Mouse (Mus musculus) MEL (cell line): ENCODE measurements around the gene Mylpf. TPM values are rescaled to one million over a fixed set of nuclear protein-coding genes. Genes with fewer than 3 reads are reported as not detected.

Experiments used
- DNase-seq: peaks from one replicate; pipeline ENCODE4 v3.0.0; 2011; ENCODE audit warnings: low read depth, low spot score
- H3K27ac ChIP-seq: 2 replicates; pipeline ENCODE4 v1.5.1; 2012; ENCODE audit warnings: low read depth, mild to moderate bottlenecking, control low read depth, low read length, moderate library complexity; ENCODE audit not compliant: control insufficient read depth
- H3K27me3 ChIP-seq, 2 experiments: fragments of 150-350 bp in 1 of 2; sonication (generic) in 1 of 2; 2 replicates each; pipeline ENCODE4 v1.6.1; 2012; ENCODE audit warnings: low read length in 2 of 2, mild to moderate bottlenecking in 2 of 2, improper control_type of control experiment in 1 of 2, moderate library complexity in 1 of 2; ENCODE audit not compliant: insufficient read depth in 2 of 2, control insufficient read depth in 1 of 2
- H3K36me3 ChIP-seq, 2 experiments: 2 replicates each; pipeline ENCODE4 v1.6.1; 2012 to 2014; ENCODE audit warnings: low read length in 2 of 2, improper control_type of control experiment in 1 of 2, inconsistent platforms in 1 of 2, mild to moderate bottlenecking in 1 of 2; ENCODE audit not compliant: insufficient read depth in 2 of 2, control insufficient read depth in 1 of 2
- H3K4me1 ChIP-seq, 2 experiments: fragments of 150-350 bp in 1 of 2; sonication (generic) in 1 of 2; 2 replicates each; pipeline ENCODE4 v1.6.1; 2012; ENCODE audit warnings: low read length in 2 of 2, improper control_type of control experiment in 1 of 2, mild to moderate bottlenecking in 1 of 2; ENCODE audit not compliant: insufficient read depth in 2 of 2, control insufficient read depth in 1 of 2
- H3K4me3 ChIP-seq, 2 experiments: fragments of 150-350 bp in 1 of 2; sonication (generic) in 1 of 2; 2 replicates each; pipeline ENCODE4 v1.5.1; 2012; ENCODE audit warnings: low read depth in 2 of 2, low read length in 2 of 2, mild to moderate bottlenecking in 2 of 2, moderate library complexity in 2 of 2, control low read depth in 1 of 2, improper control_type of control experiment in 1 of 2; ENCODE audit not compliant: control insufficient read depth in 1 of 2, insufficient read depth in 1 of 2
- H3K79me2 ChIP-seq: 2 replicates; pipeline ENCODE4 v1.6.1; 2012; ENCODE audit warnings: mild to moderate bottlenecking, low read length, moderate library complexity; ENCODE audit not compliant: control insufficient read depth, poor library complexity, insufficient read depth
- H3K9ac ChIP-seq: 2 replicates; pipeline ENCODE4 v1.6.1; 2012; ENCODE audit warnings: low read depth, mild to moderate bottlenecking, control low read depth, low read length, moderate library complexity; ENCODE audit not compliant: control insufficient read depth, poor library complexity, severe bottlenecking
- H3K9me3 ChIP-seq: fragments of 150-350 bp; sonication (generic); replicated peaks from 2 replicates; pipeline ENCODE4 v1.6.1; 2012; ENCODE audit warnings: mild to moderate bottlenecking, low read length, improper control_type of control experiment, moderate library complexity; ENCODE audit not compliant: insufficient read depth
- BHLHE40 ChIP-seq: IDR thresholded peaks from 2 replicates; pipeline ENCODE4 v1.6.1; 2012; ENCODE audit warnings: low read depth, mild to moderate bottlenecking, inconsistent platforms, low read length, improper control_type of control experiment, borderline replicate concordance
- CHD1 ChIP-seq: IDR thresholded peaks from 2 replicates; pipeline ENCODE4 v1.6.1; 2012; ENCODE audit warnings: low read depth, mild to moderate bottlenecking, inconsistent platforms, low read length, improper control_type of control experiment
- CTCF ChIP-seq, 3 experiments: IDR thresholded peaks in 2 of 3; conservative IDR thresholded peaks in 1 of 3; 2 replicates each; pipeline ENCODE4 v1.5.1; 2011 to 2012; ENCODE audit warnings: low read length in 3 of 3, low read depth in 2 of 3, mild to moderate bottlenecking in 2 of 3, improper control_type of control experiment in 1 of 3, inconsistent platforms in 1 of 3, mixed read lengths in 1 of 3, moderate library complexity in 1 of 3; ENCODE audit not compliant: control insufficient read depth in 1 of 3, insufficient read depth in 1 of 3, poor library complexity in 1 of 3, severe bottlenecking in 1 of 3
- GABPA ChIP-seq: IDR thresholded peaks from 2 replicates; pipeline ENCODE4 v1.6.1; 2012; ENCODE audit warnings: low read depth, mild to moderate bottlenecking, inconsistent platforms, low read length, improper control_type of control experiment, moderate library complexity
- GATA1 ChIP-seq: IDR thresholded peaks from 2 replicates; pipeline ENCODE4 v1.6.1; 2011; ENCODE audit warnings: low read depth, low read length, improper control_type of control experiment
- HCFC1 ChIP-seq: IDR thresholded peaks from 2 replicates; pipeline ENCODE4 v1.6.1; 2012; ENCODE audit warnings: low read depth, mild to moderate bottlenecking, inconsistent platforms, low read length, improper control_type of control experiment, moderate library complexity
- MAFK ChIP-seq: IDR thresholded peaks from 2 replicates; pipeline ENCODE4 v1.6.1; 2011; ENCODE audit warnings: low read depth, mild to moderate bottlenecking, low read length, improper control_type of control experiment, borderline replicate concordance
- MEF2A ChIP-seq: IDR thresholded peaks from 2 replicates; pipeline ENCODE4 v1.6.1; 2014; ENCODE audit warnings: low read depth, mild to moderate bottlenecking, inconsistent platforms, low read length, improper control_type of control experiment; ENCODE audit not compliant: poor library complexity, insufficient replicate concordance, severe bottlenecking; ENCODE audit errors: extremely low read depth
- MXI1 ChIP-seq: IDR thresholded peaks from 2 replicates; pipeline ENCODE4 v1.6.1; 2011; ENCODE audit warnings: mild to moderate bottlenecking, low read depth, low read length, improper control_type of control experiment
- MYB ChIP-seq: IDR thresholded peaks from 2 replicates; pipeline ENCODE4 v1.6.1; 2011; ENCODE audit warnings: mild to moderate bottlenecking, low read depth, low read length, improper control_type of control experiment
- MYC ChIP-seq: IDR thresholded peaks from 2 replicates; pipeline ENCODE4 v1.6.1; 2011; ENCODE audit warnings: low read depth, mild to moderate bottlenecking, low read length, improper control_type of control experiment, moderate library complexity
- NELFE ChIP-seq: IDR thresholded peaks from 2 replicates; pipeline ENCODE4 v1.6.1; 2011; ENCODE audit warnings: low read depth, low read length, improper control_type of control experiment
- POLR2A ChIP-seq, 2 experiments: IDR thresholded peaks; 2 replicates each; pipeline ENCODE4 v1.6.1; 2011 to 2012; ENCODE audit warnings: low read length in 2 of 2, mild to moderate bottlenecking in 2 of 2, control low read depth in 1 of 2, improper control_type of control experiment in 1 of 2, low read depth in 1 of 2, moderate library complexity in 1 of 2; ENCODE audit not compliant: control insufficient read depth in 1 of 2, insufficient read depth in 1 of 2, poor library complexity in 1 of 2
- POLR2AphosphoS2 ChIP-seq: IDR thresholded peaks from 2 replicates; pipeline ENCODE4 v1.6.1; 2011; ENCODE audit warnings: low read length, improper control_type of control experiment
- RAD21 ChIP-seq: IDR thresholded peaks from 2 replicates; pipeline ENCODE4 v1.6.1; 2011; ENCODE audit warnings: mild to moderate bottlenecking, low read depth, low read length, improper control_type of control experiment
- SIN3A ChIP-seq: IDR thresholded peaks from 2 replicates; pipeline ENCODE4 v1.6.1; 2012; ENCODE audit warnings: low read length, improper control_type of control experiment, inconsistent platforms
- SMC3 ChIP-seq: IDR thresholded peaks from 2 replicates; pipeline ENCODE4 v1.6.1; 2011; ENCODE audit warnings: low read depth, low read length, improper control_type of control experiment
- TAL1 ChIP-seq: IDR thresholded peaks from 2 replicates; pipeline ENCODE4 v1.6.1; 2012; ENCODE audit warnings: mild to moderate bottlenecking, inconsistent platforms, low read length, moderate library complexity, mixed read lengths
- TBP ChIP-seq: IDR thresholded peaks from 2 replicates; pipeline ENCODE4 v1.8.0; 2011; ENCODE audit warnings: low read depth, low read length, improper control_type of control experiment
- TCF12 ChIP-seq: IDR thresholded peaks from 2 replicates; pipeline ENCODE4 v1.6.1; 2014; ENCODE audit warnings: low read depth, mild to moderate bottlenecking, inconsistent platforms, low read length, improper control_type of control experiment, moderate library complexity
- UBTF ChIP-seq: IDR thresholded peaks from 2 replicates; pipeline ENCODE4 v1.6.1; 2012; ENCODE audit warnings: low read depth, mild to moderate bottlenecking, inconsistent platforms, low read length, improper control_type of control experiment, moderate library complexity, borderline replicate concordance; ENCODE audit not compliant: insufficient read depth
- ZC3H11A ChIP-seq: IDR thresholded peaks from 2 replicates; pipeline ENCODE4 v1.6.1; 2012; ENCODE audit warnings: low read depth, mild to moderate bottlenecking, inconsistent platforms, low read length, improper control_type of control experiment
- ZMIZ1 ChIP-seq: IDR thresholded peaks from 2 replicates; pipeline ENCODE4 v1.6.1; 2012; ENCODE audit warnings: low read depth, mild to moderate bottlenecking, inconsistent platforms, low read length, improper control_type of control experiment, moderate library complexity
- ZNF384 ChIP-seq: IDR thresholded peaks from 2 replicates; pipeline ENCODE4 v1.6.1; 2012; ENCODE audit warnings: low read depth, mild to moderate bottlenecking, inconsistent platforms, low read length, improper control_type of control experiment
- polyA plus RNA-seq, 2 experiments: library from polyadenylated mRNA; stranded (reverse) in 1 of 2; unstranded in 1 of 2; fragments of >175 nt in 1 of 2; fragments of >200 nt in 1 of 2; gene quantifications; 2 replicates each; pipeline versions ENCODE4 v1.2.1 to v1.2.4; 2012; ENCODE audit warnings: low replicate concordance in 2 of 2, low read depth in 1 of 2; ENCODE audit not compliant: insufficient read length in 2 of 2, insufficient read depth in 1 of 2, missing spikeins in 1 of 2
- total RNA-seq: library from RNA; depleted of rRNA; stranded (reverse); fragments of 300-350 nt; gene quantifications from 2 replicates; pipeline ENCODE4 v1.2.3, GENCODE M21; 2012

Gene Mylpf
- total and polyA plus RNA-seq, 3 experiments, result 9.1 to 11.2 TPM; not detected in 1

DNA sequence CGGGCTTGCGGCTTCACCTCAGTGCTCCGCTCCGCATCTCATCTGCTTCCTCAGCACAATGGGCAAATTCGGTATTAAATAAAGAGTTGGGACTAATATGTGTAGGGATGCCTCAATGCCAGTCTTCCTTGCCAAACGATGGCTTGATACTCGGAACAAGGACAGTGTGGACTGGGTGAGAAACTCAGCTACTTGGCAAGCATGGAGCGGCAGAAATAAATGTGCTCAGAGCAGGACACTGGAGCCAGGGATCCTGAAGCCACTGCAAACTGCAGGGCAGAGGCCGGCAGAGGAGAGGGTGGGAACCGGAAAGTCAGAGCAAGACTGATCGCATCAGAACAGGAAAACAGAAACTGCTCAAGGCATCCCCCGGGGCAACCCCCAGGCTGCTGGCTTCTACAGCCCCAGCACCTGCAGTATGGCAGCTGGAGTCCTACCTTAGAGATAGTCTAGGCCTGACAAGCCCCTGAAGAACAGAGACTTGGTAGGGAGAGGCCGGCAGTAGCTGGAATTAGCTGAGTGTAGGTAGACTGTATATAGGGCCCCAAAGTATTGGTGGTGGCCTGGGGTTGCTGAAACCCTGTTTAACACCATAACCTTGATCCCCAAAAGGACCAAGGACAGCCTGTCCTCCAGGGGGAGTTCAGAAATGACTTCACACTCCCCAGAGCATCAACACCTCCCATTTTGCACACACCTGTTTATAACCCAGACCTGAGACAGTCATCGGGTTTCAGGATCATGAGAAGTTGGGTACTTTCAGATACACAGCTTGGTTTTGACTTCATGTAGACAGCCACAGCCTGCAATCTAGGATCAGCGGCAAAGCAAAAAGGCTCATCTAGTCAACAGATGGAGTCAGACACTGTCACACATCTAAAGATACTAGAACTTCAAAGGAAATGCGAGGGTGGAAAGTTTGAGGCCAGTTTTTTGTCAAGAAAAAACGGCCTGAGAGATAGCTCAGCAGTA is 20.1 kb upstream of the Mylpf start:
- Histone ChIP-seq H3K4me3 (no peak overlapping the region), H3K9ac (no peak overlapping the region), H3K79me2 (no peaks in the 10 kb centered on the region; the same call in 1 of the 2 replicates), H3K36me3 (peaks cover 0 to 21% of the 10 kb centered on the region in 2 experiments; a peak in 2 of 4 replicates), H3K4me1 (peaks cover 15 to 17% of the 10 kb centered on the region in 2 experiments), H3K9me3 (no peaks in the 10 kb centered on the region), H3K27ac (no peak overlapping the region), H3K27me3 (no peaks in the 10 kb centered on the region)
- no peak for DNase-seq
- TF ChIP-seq BHLHE40, result no peak
- no peak for TF ChIP-seq SMC3
- TF ChIP-seq POLR2AphosphoS2, result no peak
- TF ChIP-seq MYC, result no peak
- TF ChIP-seq CTCF (IDR thresholded peaks at IDR 0.05 in 2 of 3, conservative IDR thresholded peaks at IDR 0.05 in 1 of 3; ENCODE audit: control insufficient read depth in 1 of 3, insufficient read depth in 1 of 3, low read depth in 2 of 3, low read length in 3 of 3, poor library complexity in 1 of 3, severe bottlenecking in 1 of 3), result no peak
- no peak for TF ChIP-seq HCFC1
- no peak for TF ChIP-seq MYB
- no peak for TF ChIP-seq ZMIZ1
- TF ChIP-seq NELFE, result no peak
- TF ChIP-seq UBTF, result no peak
- no peak for TF ChIP-seq TCF12
- no peak for TF ChIP-seq SIN3A
- no peak for TF ChIP-seq TAL1

DNA sequence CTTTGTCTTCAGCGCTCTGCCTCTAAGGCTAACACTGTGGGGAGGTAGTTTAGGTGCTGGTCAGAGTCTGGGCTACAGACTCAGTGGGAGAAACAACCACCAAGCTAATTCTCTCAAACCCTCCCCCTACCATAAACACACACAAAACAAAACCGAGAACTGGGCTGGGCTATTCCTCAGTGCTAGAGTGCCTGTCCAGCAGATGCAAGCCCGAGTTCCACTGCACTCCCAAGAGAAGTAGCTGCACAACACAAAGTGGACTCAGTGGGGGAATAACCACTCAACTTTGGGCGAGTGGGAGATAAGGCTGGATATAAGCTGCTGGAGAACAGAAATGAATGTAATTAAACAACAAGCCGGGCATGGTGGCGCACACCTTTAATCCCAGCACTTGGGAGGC is 18.0 kb upstream of the Mylpf start:
- DNase-seq, result no peak
- H3K4me1 ChIP-seq, result peaks cover 0 to 6% of the 10 kb centered on the region in 2 experiments; a peak in 3 of 4 replicates
- H3K36me3 ChIP-seq, result peaks cover 0 to 10% of the 10 kb centered on the region in 2 experiments; a peak in 2 of 4 replicates
- no peaks in the 10 kb centered on the region for H3K9me3 ChIP-seq
- H3K9ac ChIP-seq, result no peak overlapping the region
- no peak overlapping the region for H3K4me3 ChIP-seq
- TF ChIP-seq CHD1, result no peak
- H3K27me3 ChIP-seq, result no peaks in the 10 kb centered on the region
- H3K79me2 ChIP-seq, result peaks cover 14% of the 10 kb centered on the region
- no peak overlapping the region for H3K27ac ChIP-seq

DNA sequence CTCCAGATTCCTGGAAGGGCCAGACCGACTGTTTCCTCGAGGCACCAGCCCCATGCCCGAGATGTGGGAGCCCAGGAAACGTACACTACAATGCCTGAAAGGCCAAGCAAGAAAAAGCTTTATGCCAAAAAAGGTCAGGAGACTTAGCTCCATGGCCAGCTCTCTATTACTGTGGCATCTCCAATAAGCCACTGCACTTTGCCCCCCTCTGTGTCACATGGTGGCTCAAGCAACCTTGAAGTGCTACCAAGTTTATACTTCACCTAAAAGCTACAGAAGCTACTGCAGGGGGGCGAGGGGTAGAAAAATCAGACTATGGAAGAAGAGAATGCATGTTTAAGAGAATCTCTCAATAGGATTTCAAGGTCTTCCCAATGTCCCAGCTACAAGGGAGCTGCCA is 15.7 kb upstream of the Mylpf start:
- H3K4me1 ChIP-seq, result peaks cover 0 to 12% of the 10 kb centered on the region in 2 experiments; a peak in 2 of 4 replicates
- H3K36me3 ChIP-seq, result peaks cover 0 to 12% of the 10 kb centered on the region in 2 experiments; a peak in 2 of 4 replicates
- TF ChIP-seq POLR2AphosphoS2 (no peak), UBTF (no peak), ZNF384 (no peak), POLR2A (IDR thresholded peaks at IDR 0.05; ENCODE audit: control insufficient read depth in 1 of 2, insufficient read depth in 1 of 2, low read depth in 1 of 2, low read length in 2 of 2, poor library complexity in 1 of 2) (no peak), TBP (no peak), CTCF (IDR thresholded peaks at IDR 0.05 in 2 of 3, conservative IDR thresholded peaks at IDR 0.05 in 1 of 3; ENCODE audit: control insufficient read depth in 1 of 3, insufficient read depth in 1 of 3, low read depth in 2 of 3, low read length in 3 of 3, poor library complexity in 1 of 3, severe bottlenecking in 1 of 3) (no peak), MYB (no peak), MYC (no peak), MEF2A (no peak), RAD21 (no peak), ZC3H11A (no peak), GATA1 (no peak), MAFK (no peak), MXI1 (no peak), NELFE (no peak), GABPA (no peak)

More for the DNA sequence above, 15.7 kb upstream of the Mylpf start:
- Histone ChIP-seq H3K9ac (no peak overlapping the region), H3K79me2 (peaks cover 14% of the 10 kb centered on the region), H3K27ac (no peak overlapping the region), H3K27me3 (no peaks in the 10 kb centered on the region), H3K9me3 (no peaks in the 10 kb centered on the region), H3K4me3 (no peak overlapping the region)
- DNase-seq, result no peak
